Mouse (Mus musculus): Measurements from ENCODE around the gene Ero1lb. TPM values are rescaled to one million over a fixed set of nuclear protein-coding genes. Genes with fewer than 3 reads are reported as not detected.

The Ero1lb gene
- polyA plus RNA-seq (2014; fragmentation: Illumina TruSeq; extraction: RNeasy Lipid Tissue Mini Kit (QIAGEN cat#74804); ENCODE audit: low read depth, low replicate concordance), result 14.5 TPM

GRCm38 (mm10) chr13:12565621-12566390 lies at the start of gene Ero1lb:
Gene Ero1lb, plus strand, starts transcription at chr13:12565874.

DNA sequence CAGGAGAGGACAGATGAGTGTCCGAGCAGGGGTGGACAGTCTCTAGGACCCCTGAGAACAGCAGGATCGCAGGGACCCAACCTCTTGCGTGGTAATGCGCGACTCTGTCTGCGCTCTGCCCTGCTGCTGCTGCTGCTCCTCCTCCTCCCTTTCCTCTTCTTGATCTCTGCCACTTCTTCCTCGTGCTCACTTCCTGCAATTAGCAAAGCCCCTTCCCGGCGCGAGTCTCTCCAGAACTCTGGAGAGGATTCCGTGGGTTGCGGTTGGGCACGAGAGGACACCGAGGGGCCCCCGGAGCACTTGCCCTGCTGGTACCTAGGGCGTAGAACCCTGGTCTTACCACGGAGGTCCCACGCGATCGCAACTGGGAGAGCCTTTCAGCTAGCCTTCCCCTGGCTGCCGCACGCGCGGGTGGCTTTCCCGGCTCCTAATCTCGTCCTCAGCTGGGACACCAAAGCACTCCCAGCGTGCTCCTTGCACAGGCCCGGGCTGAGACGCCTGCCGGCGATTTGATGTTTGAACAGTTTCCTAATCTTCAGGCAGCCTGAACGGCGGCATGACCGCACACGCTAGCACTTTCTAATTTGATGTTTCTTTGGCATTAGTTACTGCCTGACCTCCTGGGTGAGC lies 45.6 kb upstream of the Ero1lb start, which contains the start of gene Edaradd:
Edaradd (minus strand) TSS at position 484 of the 630 bp plus-strand sequence.

Other genes with a start within 250 kb of the Ero1lb start
- gene Actn2, start 225.1 kb upstream of the Ero1lb start, polyA plus RNA-seq (2014; fragmentation: Illumina TruSeq; extraction: RNeasy Lipid Tissue Mini Kit (QIAGEN cat#74804); ENCODE audit: low read depth, low replicate concordance), result not detected
- 7.8 TPM for gene Heatr1, start 170.8 kb upstream of the Ero1lb start, polyA plus RNA-seq (2014; fragmentation: Illumina TruSeq; extraction: RNeasy Lipid Tissue Mini Kit (QIAGEN cat#74804); ENCODE audit: low read depth, low replicate concordance)
- 134 TPM for gene Lgals8, start 100.9 kb upstream of the Ero1lb start, polyA plus RNA-seq (2014; fragmentation: Illumina TruSeq; extraction: RNeasy Lipid Tissue Mini Kit (QIAGEN cat#74804); ENCODE audit: low read depth, low replicate concordance)
- gene Edaradd, start 45.4 kb upstream of the Ero1lb start, polyA plus RNA-seq (2014; fragmentation: Illumina TruSeq; extraction: RNeasy Lipid Tissue Mini Kit (QIAGEN cat#74804); ENCODE audit: low read depth, low replicate concordance), result 0.44 TPM
- gene Prl2c3, start 234.2 kb downstream of the Ero1lb start, polyA plus RNA-seq (2014; fragmentation: Illumina TruSeq; extraction: RNeasy Lipid Tissue Mini Kit (QIAGEN cat#74804); ENCODE audit: low read depth, low replicate concordance), result not detected

All from sigmoid colon, adult 10 weeks (tissue).